Mouse (Mus musculus): ENCODE data around the gene Mgat5. TPM values are rescaled to one million over a fixed set of nuclear protein-coding genes. Genes with fewer than 3 reads are reported as not detected.

Mgat5 gene
- polyA plus RNA-seq, 1 experiment from 2014 or later: 9.6 TPM

GRCm38 (mm10) chr1:127355034-127355433 lies 150.2 kb downstream of the Mgat5 start:
- Histone ChIP-seq H3K9me3 (no peaks in the 10 kb centered on the region), H3K27me3 (replicated peaks) (no peaks in the 10 kb centered on the region), H3K9ac (no peak overlapping the region), H3K27ac (no peak overlapping the region), H3K4me1 (no peaks in the 10 kb centered on the region), H3K36me3 (no peaks in the 10 kb centered on the region), H3K4me3 (no peak overlapping the region), H3K4me2 (replicated peaks) (no peak overlapping the region)
- no peak for ATAC-seq (ENCODE audit: low FRiP score, low read depth)
- 75% methylated on average over 3 of the region's 3 CpGs for WGBS

- H3K27ac ChIP-seq: no peak overlapping the region
- WGBS: 92% methylated on average over 7 of the region's 7 CpGs
- H3K4me1 ChIP-seq: no peaks in the 10 kb centered on the region
- H3K9ac ChIP-seq: no peak overlapping the region
- H3K4me2 ChIP-seq (replicated peaks): no peak overlapping the region
- no peak overlapping the region for H3K4me3 ChIP-seq
- no peaks in the 10 kb centered on the region for H3K9me3 ChIP-seq
- no peaks in the 10 kb centered on the region for H3K27me3 ChIP-seq (replicated peaks)
- no peak for ATAC-seq (ENCODE audit: low FRiP score, low read depth)
- H3K36me3 ChIP-seq: peaks cover 8% of the 10 kb centered on the region; the same call in 1 of the 2 replicates
Measured at GRCm38 (mm10) chr1:127363638-127364037, 158.8 kb downstream of the Mgat5 start.

- no peak overlapping the region for H3K27ac ChIP-seq
- H3K27me3 ChIP-seq (replicated peaks): no peaks in the 10 kb centered on the region
- H3K4me2 ChIP-seq (replicated peaks): no peak overlapping the region
- H3K4me1 ChIP-seq: no peaks in the 10 kb centered on the region
- H3K4me3 ChIP-seq: no peak overlapping the region
- peaks cover 15% of the 10 kb centered on the region; the same call in 1 of the 2 replicates for H3K36me3 ChIP-seq
- H3K9ac ChIP-seq: no peak overlapping the region
- no peaks in the 10 kb centered on the region for H3K9me3 ChIP-seq
- 91% methylated on average over 5 of the region's 5 CpGs for WGBS
- ATAC-seq (ENCODE audit: low FRiP score, low read depth): no peak
Measured at GRCm38 (mm10) chr1:127365706-127366105, 160.9 kb downstream of the Mgat5 start.

- WGBS: 74% methylated on average over 10 of the region's 10 CpGs
- no peak overlapping the region for H3K9ac ChIP-seq
- no peak for ATAC-seq (ENCODE audit: low FRiP score, low read depth)
- H3K4me2 ChIP-seq (replicated peaks): no peak overlapping the region
- no peaks in the 10 kb centered on the region for H3K27me3 ChIP-seq (replicated peaks)
- no peaks in the 10 kb centered on the region for H3K4me1 ChIP-seq
- no peak overlapping the region for H3K27ac ChIP-seq
- H3K4me3 ChIP-seq: no peak overlapping the region
- H3K9me3 ChIP-seq: no peaks in the 10 kb centered on the region
- peaks cover 16% of the 10 kb centered on the region; the same call in 1 of the 2 replicates for H3K36me3 ChIP-seq
Measured at GRCm38 (mm10) chr1:127366111-127366510, 161.3 kb downstream of the Mgat5 start.

- Histone ChIP-seq H3K4me1 (peaks cover 5% of the 10 kb centered on the region; the same call in 1 of the 2 replicates), H3K36me3 (peaks cover 16% of the 10 kb centered on the region; the same call in 1 of the 2 replicates), H3K9me3 (no peaks in the 10 kb centered on the region), H3K27me3 (replicated peaks) (no peaks in the 10 kb centered on the region), H3K27ac (no peak overlapping the region), H3K4me3 (no peak overlapping the region), H3K9ac (no peak overlapping the region), H3K4me2 (replicated peaks) (no peak overlapping the region)
- no peak for ATAC-seq (ENCODE audit: low FRiP score, low read depth)
- 81% methylated on average over 8 of the region's 8 CpGs for WGBS
Measured at GRCm38 (mm10) chr1:127368513-127368912, 163.7 kb downstream of the Mgat5 start.

- peaks cover 16% of the 10 kb centered on the region; the same call in 1 of the 2 replicates for H3K36me3 ChIP-seq
Measured at GRCm38 (mm10) chr1:127369538-127369937, 164.7 kb downstream of the Mgat5 start.

GRCm38 (mm10) chr1:127372096-127372495 lies 167.3 kb downstream of the Mgat5 start:
- H3K4me3 ChIP-seq: no peak overlapping the region
- H3K36me3 ChIP-seq: peaks cover 8% of the 10 kb centered on the region; the same call in 1 of the 2 replicates
- H3K9ac ChIP-seq: no peak overlapping the region
- H3K4me2 ChIP-seq (replicated peaks): no peak overlapping the region
- 63% methylated on average over 4 of the region's 4 CpGs for WGBS
- H3K9me3 ChIP-seq: no peaks in the 10 kb centered on the region
- H3K27me3 ChIP-seq (replicated peaks): no peaks in the 10 kb centered on the region
- H3K4me1 ChIP-seq: peaks cover 11% of the 10 kb centered on the region; the same call in 1 of the 2 replicates
- no peak for ATAC-seq (ENCODE audit: low FRiP score, low read depth)
- peak overlapping the region; percentile 9; the same call in 1 of the 2 replicates for H3K27ac ChIP-seq

More at GRCm38 (mm10) chr1:127369538-127369937, 164.7 kb downstream of the Mgat5 start:
- Histone ChIP-seq H3K4me2 (replicated peaks) (no peak overlapping the region), H3K9me3 (no peaks in the 10 kb centered on the region), H3K27me3 (replicated peaks) (no peaks in the 10 kb centered on the region), H3K4me1 (peaks cover 11% of the 10 kb centered on the region; the same call in 1 of the 2 replicates), H3K27ac (no peak overlapping the region), H3K4me3 (no peak overlapping the region), H3K9ac (no peak overlapping the region)
- WGBS: 92% methylated on average over 5 of the region's 5 CpGs
- no peak for ATAC-seq (ENCODE audit: low FRiP score, low read depth)

- Histone ChIP-seq H3K9me3 (no peaks in the 10 kb centered on the region), H3K4me3 (no peak overlapping the region), H3K4me1 (peaks cover 11% of the 10 kb centered on the region; the same call in 1 of the 2 replicates), H3K9ac (no peak overlapping the region), H3K27ac (0 out of 2 replicates have a peak overlapping the region, but pooled peaks have one; percentile 46), H3K27me3 (replicated peaks) (no peaks in the 10 kb centered on the region), H3K36me3 (peaks cover 8% of the 10 kb centered on the region; the same call in 1 of the 2 replicates), H3K4me2 (replicated peaks) (no peak overlapping the region)
- WGBS: 36% methylated on average over 5 of the region's 5 CpGs
- peak; percentile 65; the same call in 1 of the 2 replicates for ATAC-seq (ENCODE audit: low FRiP score, low read depth)
Measured at GRCm38 (mm10) chr1:127373559-127373958, 168.7 kb downstream of the Mgat5 start.

GRCm38 (mm10) chr1:127374157-127374556 lies 169.3 kb downstream of the Mgat5 start:
- peaks cover 16% of the 10 kb centered on the region; the same call in 1 of the 2 replicates for H3K4me1 ChIP-seq
- 78% methylated on average over 3 of the region's 3 CpGs for WGBS
- H3K27ac ChIP-seq: no peak overlapping the region
- no peak overlapping the region for H3K4me2 ChIP-seq (replicated peaks)
- ATAC-seq (ENCODE audit: low FRiP score, low read depth): no peak
- no peak overlapping the region for H3K9ac ChIP-seq
- no peaks in the 10 kb centered on the region for H3K9me3 ChIP-seq
- no peak overlapping the region for H3K4me3 ChIP-seq
- H3K36me3 ChIP-seq: peaks cover 8% of the 10 kb centered on the region; the same call in 1 of the 2 replicates
- no peaks in the 10 kb centered on the region for H3K27me3 ChIP-seq (replicated peaks)

- no peak overlapping the region for H3K4me2 ChIP-seq (replicated peaks)
- H3K27me3 ChIP-seq (replicated peaks): no peaks in the 10 kb centered on the region
- H3K4me1 ChIP-seq: peaks cover 21% of the 10 kb centered on the region; the same call in 1 of the 2 replicates
- H3K4me3 ChIP-seq: no peak overlapping the region
- H3K9ac ChIP-seq: no peak overlapping the region
- H3K36me3 ChIP-seq: peaks cover 3% of the 10 kb centered on the region; the same call in 1 of the 2 replicates
- H3K27ac ChIP-seq: no peak overlapping the region
- 42% methylated on average over 4 of the region's 4 CpGs for WGBS
- H3K9me3 ChIP-seq: no peaks in the 10 kb centered on the region
- no peak for ATAC-seq (ENCODE audit: low FRiP score, low read depth)
Measured at GRCm38 (mm10) chr1:127380140-127380539, 175.3 kb downstream of the Mgat5 start.

GRCm38 (mm10) chr1:127380749-127381501 lies 176.1 kb downstream of the Mgat5 start:
- Histone ChIP-seq H3K4me3 (no peak overlapping the region), H3K36me3 (peaks cover 4% of the 10 kb centered on the region; the same call in 1 of the 2 replicates), H3K4me2 (replicated peaks) (no peak overlapping the region), H3K27me3 (replicated peaks) (no peaks in the 10 kb centered on the region), H3K9me3 (no peaks in the 10 kb centered on the region), H3K4me1 (peaks cover 21% of the 10 kb centered on the region; the same call in 1 of the 2 replicates), H3K27ac (no peak overlapping the region; the same call in 1 of the 2 replicates), H3K9ac (no peak overlapping the region)
- 58% methylated on average over 13 of the region's 13 CpGs for WGBS
- no peak for ATAC-seq (ENCODE audit: low FRiP score, low read depth)

GRCm38 (mm10) chr1:127383071-127383470 lies 178.3 kb downstream of the Mgat5 start:
- Histone ChIP-seq H3K27ac (no peak overlapping the region), H3K9me3 (no peaks in the 10 kb centered on the region), H3K4me3 (no peak overlapping the region), H3K4me1 (peaks cover 21% of the 10 kb centered on the region; the same call in 1 of the 2 replicates), H3K9ac (no peak overlapping the region), H3K4me2 (replicated peaks) (no peak overlapping the region), H3K27me3 (replicated peaks) (no peaks in the 10 kb centered on the region), H3K36me3 (peaks cover 10% of the 10 kb centered on the region)
- WGBS: 55% methylated on average over 7 of the region's 7 CpGs
- no peak; the same call in 1 of the 2 replicates for ATAC-seq (ENCODE audit: low FRiP score, low read depth)
